Mouse (Mus musculus): ENCODE measurements at regions not wholly inside any gene's neighbourhood (a gene's known extent, or its start where the extent isn't known, plus 50 kb on each side); places are given as distances from the start of the nearest gene placed in this dataset.

DNA sequence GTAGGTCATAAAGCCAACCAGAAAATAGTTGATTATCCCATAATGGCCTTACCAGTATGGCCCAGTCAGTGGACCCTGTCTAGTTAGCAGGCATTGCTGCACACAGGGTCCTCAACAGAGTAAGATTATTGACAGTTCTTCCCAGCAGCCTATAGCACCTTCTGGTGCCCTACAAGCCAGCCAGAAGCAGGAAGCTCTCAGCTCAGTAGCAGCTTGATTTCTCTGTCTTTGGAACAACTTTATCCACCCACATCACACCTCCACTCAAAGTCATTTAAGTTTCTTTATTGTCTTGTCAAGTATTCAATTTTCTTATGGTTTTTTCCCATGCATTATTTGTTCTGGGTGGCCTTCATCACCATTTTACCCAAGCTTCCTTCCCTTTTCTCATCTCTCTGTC lies 108.8 kb upstream of the Adra1d start:
- TF ChIP-seq CTCF (IDR thresholded peaks at IDR 0.05; ENCODE audit: low read depth), result no peak
- no peak for TF ChIP-seq EP300 (optimal IDR thresholded peaks at IDR 0.05)

Measured in stomach, postnatal 0 days (tissue).